Mouse (Mus musculus) heart, adult 2 months (tissue): ENCODE measurements around the gene Cd244a.

Experiments used
- CTCF ChIP-seq: fragments of 200-600 bp; IDR thresholded peaks from 2 replicates; pipeline ENCODE4 v1.8.1; 2022; ENCODE audit warnings: antibody characterized with exemption, mild to moderate bottlenecking, moderate library complexity
- EP300 ChIP-seq: fragments of 200-500 bp; IDR thresholded peaks from 2 replicates; pipeline ENCODE4 v1.6.1; 2011; ENCODE audit warnings: low read depth, low read length, control low read depth; ENCODE audit not compliant: insufficient read depth

DNA sequence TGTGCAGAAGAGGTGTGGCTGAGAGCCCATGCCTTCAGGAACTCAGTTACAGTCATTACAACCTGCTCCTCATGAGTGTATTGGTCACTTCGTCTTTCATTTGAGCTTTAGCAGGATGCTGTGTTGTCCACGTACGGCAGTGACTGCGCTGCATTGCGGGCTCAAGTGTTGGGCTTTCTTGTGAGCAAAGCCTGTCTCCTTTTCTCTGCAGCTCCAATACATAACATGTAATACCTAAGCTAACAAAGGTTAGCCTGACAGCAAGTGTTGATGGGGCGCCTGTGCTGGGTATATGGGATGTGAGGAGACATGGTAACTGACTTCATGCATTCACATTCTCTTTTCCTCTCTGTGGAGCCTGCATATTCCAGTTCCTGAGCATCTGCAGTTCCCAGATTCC is 61.1 kb downstream of the Cd244a start:
- TF ChIP-seq EP300 (no peak), CTCF (no peak)
